Mouse (Mus musculus) liver, embryonic 14.5 days (tissue): Measurements from ENCODE around the gene Helz.

Source experiments
- CTCF ChIP-seq: IDR thresholded peaks from 2 replicates; pipeline ENCODE4 v1.5.1; 2016; ENCODE audit warnings: antibody characterized with exemption, low read depth, control low read depth
- EP300 ChIP-seq: IDR thresholded peaks from 2 replicates; pipeline ENCODE4 v1.6.1; 2016; ENCODE audit warnings: antibody characterized with exemption, low read depth

GRCm38 (mm10) chr11:107572551-107572950 is 24.8 kb downstream of the Helz start:
- TF ChIP-seq CTCF (no peak), EP300 (no peak)
